Mouse (Mus musculus) MEL (cell line): ENCODE data around the gene Cbx6. TPM values are rescaled to one million over a fixed set of nuclear protein-coding genes. Genes with fewer than 3 reads are reported as not detected.

Experiments used
- DNase-seq: peaks from one replicate; pipeline ENCODE4 v3.0.0; 2011; ENCODE audit warnings: low read depth, low spot score
- H3K27ac ChIP-seq: 2 replicates; pipeline ENCODE4 v1.5.1; 2012; ENCODE audit warnings: low read depth, mild to moderate bottlenecking, control low read depth, low read length, moderate library complexity; ENCODE audit not compliant: control insufficient read depth
- H3K27me3 ChIP-seq, 2 experiments: fragments of 150-350 bp in 1 of 2; sonication (generic) in 1 of 2; 2 replicates each; pipeline ENCODE4 v1.6.1; 2012; ENCODE audit warnings: low read length in 2 of 2, mild to moderate bottlenecking in 2 of 2, improper control_type of control experiment in 1 of 2, moderate library complexity in 1 of 2; ENCODE audit not compliant: insufficient read depth in 2 of 2, control insufficient read depth in 1 of 2
- H3K36me3 ChIP-seq, 2 experiments: 2 replicates each; pipeline ENCODE4 v1.6.1; 2012 to 2014; ENCODE audit warnings: low read length in 2 of 2, improper control_type of control experiment in 1 of 2, inconsistent platforms in 1 of 2, mild to moderate bottlenecking in 1 of 2; ENCODE audit not compliant: insufficient read depth in 2 of 2, control insufficient read depth in 1 of 2
- H3K4me1 ChIP-seq, 2 experiments: fragments of 150-350 bp in 1 of 2; sonication (generic) in 1 of 2; 2 replicates each; pipeline ENCODE4 v1.6.1; 2012; ENCODE audit warnings: low read length in 2 of 2, improper control_type of control experiment in 1 of 2, mild to moderate bottlenecking in 1 of 2; ENCODE audit not compliant: insufficient read depth in 2 of 2, control insufficient read depth in 1 of 2
- H3K4me3 ChIP-seq, 2 experiments: fragments of 150-350 bp in 1 of 2; sonication (generic) in 1 of 2; 2 replicates each; pipeline ENCODE4 v1.5.1; 2012; ENCODE audit warnings: low read depth in 2 of 2, low read length in 2 of 2, mild to moderate bottlenecking in 2 of 2, moderate library complexity in 2 of 2, control low read depth in 1 of 2, improper control_type of control experiment in 1 of 2; ENCODE audit not compliant: control insufficient read depth in 1 of 2, insufficient read depth in 1 of 2
- H3K79me2 ChIP-seq: 2 replicates; pipeline ENCODE4 v1.6.1; 2012; ENCODE audit warnings: mild to moderate bottlenecking, low read length, moderate library complexity; ENCODE audit not compliant: control insufficient read depth, poor library complexity, insufficient read depth
- H3K9ac ChIP-seq: 2 replicates; pipeline ENCODE4 v1.6.1; 2012; ENCODE audit warnings: low read depth, mild to moderate bottlenecking, control low read depth, low read length, moderate library complexity; ENCODE audit not compliant: control insufficient read depth, poor library complexity, severe bottlenecking
- H3K9me3 ChIP-seq: fragments of 150-350 bp; sonication (generic); replicated peaks from 2 replicates; pipeline ENCODE4 v1.6.1; 2012; ENCODE audit warnings: mild to moderate bottlenecking, low read length, improper control_type of control experiment, moderate library complexity; ENCODE audit not compliant: insufficient read depth
- BHLHE40 ChIP-seq: IDR thresholded peaks from 2 replicates; pipeline ENCODE4 v1.6.1; 2012; ENCODE audit warnings: low read depth, mild to moderate bottlenecking, inconsistent platforms, low read length, improper control_type of control experiment, borderline replicate concordance
- CHD1 ChIP-seq: IDR thresholded peaks from 2 replicates; pipeline ENCODE4 v1.6.1; 2012; ENCODE audit warnings: low read depth, mild to moderate bottlenecking, inconsistent platforms, low read length, improper control_type of control experiment
- CHD2 ChIP-seq: IDR thresholded peaks from 2 replicates; pipeline ENCODE4 v1.6.1; 2011; ENCODE audit warnings: low read length, improper control_type of control experiment
- CTCF ChIP-seq, 3 experiments: IDR thresholded peaks in 2 of 3; conservative IDR thresholded peaks in 1 of 3; 2 replicates each; pipeline ENCODE4 v1.5.1; 2011 to 2012; ENCODE audit warnings: low read length in 3 of 3, low read depth in 2 of 3, mild to moderate bottlenecking in 2 of 3, improper control_type of control experiment in 1 of 3, inconsistent platforms in 1 of 3, mixed read lengths in 1 of 3, moderate library complexity in 1 of 3; ENCODE audit not compliant: control insufficient read depth in 1 of 3, insufficient read depth in 1 of 3, poor library complexity in 1 of 3, severe bottlenecking in 1 of 3
- ELF1 ChIP-seq: IDR thresholded peaks from 2 replicates; pipeline ENCODE4 v1.6.1; 2014; ENCODE audit warnings: low read depth, mild to moderate bottlenecking, inconsistent platforms, low read length, improper control_type of control experiment, moderate library complexity
- EP300 ChIP-seq, 2 experiments: IDR thresholded peaks; 2 replicates each; pipeline ENCODE4 v1.6.1; 2011; ENCODE audit warnings: improper control_type of control experiment in 2 of 2, low read length in 2 of 2, low read depth in 1 of 2, mild to moderate bottlenecking in 1 of 2
- HCFC1 ChIP-seq: IDR thresholded peaks from 2 replicates; pipeline ENCODE4 v1.6.1; 2012; ENCODE audit warnings: low read depth, mild to moderate bottlenecking, inconsistent platforms, low read length, improper control_type of control experiment, moderate library complexity
- JUND ChIP-seq: IDR thresholded peaks from 2 replicates; pipeline ENCODE4 v1.6.1; 2011; ENCODE audit warnings: low read depth, mild to moderate bottlenecking, improper control_type of control experiment, low read length
- KAT2A ChIP-seq: conservative IDR thresholded peaks from 2 replicates; pipeline ENCODE4 v1.6.1; 2012; ENCODE audit warnings: low read depth, low read length, improper control_type of control experiment, inconsistent platforms
- MAFK ChIP-seq: IDR thresholded peaks from 2 replicates; pipeline ENCODE4 v1.6.1; 2011; ENCODE audit warnings: low read depth, mild to moderate bottlenecking, low read length, improper control_type of control experiment, borderline replicate concordance
- MAX ChIP-seq: IDR thresholded peaks from 2 replicates; pipeline ENCODE4 v1.6.1; 2011; ENCODE audit warnings: low read length, improper control_type of control experiment
- MEF2A ChIP-seq: IDR thresholded peaks from 2 replicates; pipeline ENCODE4 v1.6.1; 2014; ENCODE audit warnings: low read depth, mild to moderate bottlenecking, inconsistent platforms, low read length, improper control_type of control experiment; ENCODE audit not compliant: poor library complexity, insufficient replicate concordance, severe bottlenecking; ENCODE audit errors: extremely low read depth
- MYB ChIP-seq: IDR thresholded peaks from 2 replicates; pipeline ENCODE4 v1.6.1; 2011; ENCODE audit warnings: mild to moderate bottlenecking, low read depth, low read length, improper control_type of control experiment
- MYC ChIP-seq: IDR thresholded peaks from 2 replicates; pipeline ENCODE4 v1.6.1; 2011; ENCODE audit warnings: low read depth, mild to moderate bottlenecking, low read length, improper control_type of control experiment, moderate library complexity
- NELFE ChIP-seq: IDR thresholded peaks from 2 replicates; pipeline ENCODE4 v1.6.1; 2011; ENCODE audit warnings: low read depth, low read length, improper control_type of control experiment
- POLR2AphosphoS5 ChIP-seq: IDR thresholded peaks from 2 replicates; pipeline ENCODE4 v1.6.1; 2012; ENCODE audit warnings: low read depth, borderline replicate concordance, mild to moderate bottlenecking, inconsistent platforms, low read length, moderate library complexity, mixed read lengths
- RAD21 ChIP-seq: IDR thresholded peaks from 2 replicates; pipeline ENCODE4 v1.6.1; 2011; ENCODE audit warnings: mild to moderate bottlenecking, low read depth, low read length, improper control_type of control experiment
- SIN3A ChIP-seq: IDR thresholded peaks from 2 replicates; pipeline ENCODE4 v1.6.1; 2012; ENCODE audit warnings: low read length, improper control_type of control experiment, inconsistent platforms
- SMC3 ChIP-seq: IDR thresholded peaks from 2 replicates; pipeline ENCODE4 v1.6.1; 2011; ENCODE audit warnings: low read depth, low read length, improper control_type of control experiment
- TAL1 ChIP-seq: IDR thresholded peaks from 2 replicates; pipeline ENCODE4 v1.6.1; 2012; ENCODE audit warnings: mild to moderate bottlenecking, inconsistent platforms, low read length, moderate library complexity, mixed read lengths
- TBP ChIP-seq: IDR thresholded peaks from 2 replicates; pipeline ENCODE4 v1.8.0; 2011; ENCODE audit warnings: low read depth, low read length, improper control_type of control experiment
- TCF12 ChIP-seq: IDR thresholded peaks from 2 replicates; pipeline ENCODE4 v1.6.1; 2014; ENCODE audit warnings: low read depth, mild to moderate bottlenecking, inconsistent platforms, low read length, improper control_type of control experiment, moderate library complexity
- UBTF ChIP-seq: IDR thresholded peaks from 2 replicates; pipeline ENCODE4 v1.6.1; 2012; ENCODE audit warnings: low read depth, mild to moderate bottlenecking, inconsistent platforms, low read length, improper control_type of control experiment, moderate library complexity, borderline replicate concordance; ENCODE audit not compliant: insufficient read depth
- USF1 ChIP-seq: IDR thresholded peaks from 2 replicates; pipeline ENCODE4 v1.6.1; 2014; ENCODE audit warnings: low read depth, mild to moderate bottlenecking, inconsistent platforms, low read length, improper control_type of control experiment, moderate library complexity
- ZC3H11A ChIP-seq: IDR thresholded peaks from 2 replicates; pipeline ENCODE4 v1.6.1; 2012; ENCODE audit warnings: low read depth, mild to moderate bottlenecking, inconsistent platforms, low read length, improper control_type of control experiment
- ZKSCAN1 ChIP-seq: IDR thresholded peaks from 2 replicates; pipeline ENCODE4 v1.6.1; 2012; ENCODE audit warnings: low read depth, mild to moderate bottlenecking, inconsistent platforms, low read length, improper control_type of control experiment, moderate library complexity
- polyA plus RNA-seq, 2 experiments: library from polyadenylated mRNA; stranded (reverse) in 1 of 2; unstranded in 1 of 2; fragments of >175 nt in 1 of 2; fragments of >200 nt in 1 of 2; gene quantifications; 2 replicates each; pipeline versions ENCODE4 v1.2.1 to v1.2.4; 2012; ENCODE audit warnings: low replicate concordance in 2 of 2, low read depth in 1 of 2; ENCODE audit not compliant: insufficient read length in 2 of 2, insufficient read depth in 1 of 2, missing spikeins in 1 of 2
- total RNA-seq: library from RNA; depleted of rRNA; stranded (reverse); fragments of 300-350 nt; gene quantifications from 2 replicates; pipeline ENCODE4 v1.2.3, GENCODE M21; 2012

Gene Cbx6
- total and polyA plus RNA-seq, 3 experiments: 25.1 to 43.6 TPM; not detected in 1

DNA sequence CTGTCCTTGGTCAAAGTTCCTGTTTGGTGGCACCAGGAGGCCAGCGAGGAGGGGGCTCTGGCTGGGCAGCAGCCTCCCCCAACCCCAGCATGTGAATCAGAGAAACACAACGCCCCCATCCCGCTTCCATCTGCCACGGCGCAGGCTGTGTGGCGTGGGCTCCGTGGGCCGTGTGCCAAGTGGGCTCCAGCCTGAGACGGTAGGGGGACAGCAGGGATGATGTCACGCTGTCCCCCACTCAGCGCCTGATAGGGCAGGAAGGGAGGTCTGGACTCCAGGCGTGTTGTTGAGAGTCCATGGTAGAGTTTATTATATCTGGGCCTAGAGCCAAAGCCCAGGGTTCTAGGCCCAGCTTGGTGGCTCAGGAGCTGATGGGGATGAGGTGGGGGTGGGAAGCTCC, 38.2 kb downstream of the Cbx6 start:
- Histone ChIP-seq H3K9me3 (no peaks in the 10 kb centered on the region), H3K4me3 (no peak overlapping the region), H3K79me2 (no peaks in the 10 kb centered on the region), H3K4me1 (no peaks in the 10 kb centered on the region), H3K36me3 (no peaks in the 10 kb centered on the region), H3K9ac (no peak overlapping the region), H3K27ac (no peak overlapping the region), H3K27me3 (0 out of 4 replicates have a peak, but pooled peaks cover 0 to 2% of the 10 kb centered on the region in 2 experiments)
- DNase-seq: no peak
- TF ChIP-seq ZKSCAN1 (no peak), HCFC1 (no peak), TAL1 (no peak), POLR2AphosphoS5 (no peak), TBP (no peak), TCF12 (no peak), SIN3A (no peak), CHD1 (no peak), CHD2 (no peak), MYB (no peak), JUND (no peak), SMC3 (no peak), USF1 (no peak), KAT2A (no peak), UBTF (no peak), BHLHE40 (no peak), EP300 (IDR thresholded peaks at IDR 0.05; ENCODE audit: low read depth in 1 of 2, low read length in 2 of 2) (no peak), MEF2A (no peak)

DNA sequence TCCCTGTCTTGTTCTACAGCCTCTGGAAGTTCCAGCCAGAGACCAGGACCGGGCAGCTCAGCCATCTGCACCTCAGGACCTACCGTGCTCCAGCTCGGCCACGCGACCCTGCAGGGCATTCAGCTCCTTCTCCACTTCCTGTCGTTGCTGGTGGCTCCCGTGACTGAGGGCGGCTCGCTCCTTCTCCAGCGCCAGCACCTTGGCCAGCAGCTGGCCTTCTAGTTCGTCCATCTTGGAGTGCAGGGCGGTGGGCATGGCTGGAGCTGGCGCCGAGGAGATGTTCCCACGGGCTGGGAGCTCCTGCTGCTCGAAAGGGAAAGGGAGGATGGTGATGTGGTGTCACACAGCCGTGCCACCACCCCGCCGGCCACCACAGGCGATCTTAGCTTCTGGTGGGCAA, 40.3 kb downstream of the Cbx6 start:
- Histone ChIP-seq H3K36me3 (no peaks in the 10 kb centered on the region), H3K4me3 (no peak overlapping the region)

More for the DNA sequence above, 40.3 kb downstream of the Cbx6 start:
- Histone ChIP-seq H3K79me2 (no peaks in the 10 kb centered on the region), H3K9ac (no peak overlapping the region), H3K27me3 (peaks cover 2 to 3% of the 10 kb centered on the region in 2 experiments; a peak in 1 of 4 replicates), H3K4me1 (no peaks in the 10 kb centered on the region), H3K27ac (no peak overlapping the region), H3K9me3 (no peaks in the 10 kb centered on the region)
- TF ChIP-seq HCFC1 (no peak), RAD21 (no peak), MAFK (no peak), ZC3H11A (no peak), MAX (no peak), MYC (no peak), CHD2 (no peak), NELFE (no peak), ELF1 (no peak), KAT2A (no peak), CTCF (IDR thresholded peaks at IDR 0.05 in 2 of 3, conservative IDR thresholded peaks at IDR 0.05 in 1 of 3; ENCODE audit: control insufficient read depth in 1 of 3, insufficient read depth in 1 of 3, low read depth in 2 of 3, low read length in 3 of 3, poor library complexity in 1 of 3, severe bottlenecking in 1 of 3) (no peak)
- no peak for DNase-seq
